Mouse (Mus musculus) neural tube, embryonic 14.5 days (tissue): ENCODE data around the gene Egr4. TPM values are rescaled to one million over a fixed set of nuclear protein-coding genes. Genes with fewer than 3 reads are reported as not detected.

ENCODE experiments used
- ATAC-seq: fragments of 200-750 bp; cut with Nextera tagmentation; 2 replicates; pipeline ENCODE4 v1.8.0; 2017; ENCODE audit warnings: low read depth, mild to moderate bottlenecking, moderate TSS enrichment, moderate library complexity
- H3K27ac ChIP-seq: fragments of 300-500 bp; sonication (generic); 2 replicates; pipeline ENCODE4 v1.5.1; 2014; ENCODE audit warnings: low read depth, mild to moderate bottlenecking, control low read depth, low read length, moderate library complexity, mixed read lengths
- H3K27me3 ChIP-seq: fragments of 300-500 bp; sonication (generic); 2 replicates; pipeline ENCODE4 v1.6.1; 2014; ENCODE audit warnings: low read length; ENCODE audit not compliant: control insufficient read depth, insufficient read depth
- H3K36me3 ChIP-seq: fragments of 300-500 bp; sonication (generic); 2 replicates; pipeline ENCODE4 v1.6.1; 2014; ENCODE audit warnings: low read length, mixed read lengths; ENCODE audit not compliant: control insufficient read depth, insufficient read depth
- H3K4me1 ChIP-seq: fragments of 300-500 bp; sonication (generic); 2 replicates; pipeline ENCODE4 v1.6.1; 2014; ENCODE audit warnings: low read length; ENCODE audit not compliant: control insufficient read depth, insufficient read depth
- H3K4me2 ChIP-seq: fragments of 300-500 bp; sonication (generic); 2 replicates; pipeline ENCODE4 v1.6.1; 2014; ENCODE audit warnings: mild to moderate bottlenecking, low read depth, low read length, control low read depth
- H3K4me3 ChIP-seq: fragments of 300-500 bp; sonication (generic); 2 replicates; pipeline ENCODE4 v1.5.1; 2014; ENCODE audit warnings: low read depth, low read length, control low read depth, mixed read lengths
- H3K9ac ChIP-seq: fragments of 300-500 bp; sonication (generic); replicated peaks from 2 replicates; pipeline ENCODE4 v1.6.1; 2014; ENCODE audit warnings: low read depth, mild to moderate bottlenecking, control low read depth, low read length, mixed read lengths
- H3K9me3 ChIP-seq: fragments of 300-500 bp; sonication (generic); 2 replicates; pipeline ENCODE4 v1.6.1; 2016; ENCODE audit warnings: low read length; ENCODE audit not compliant: control insufficient read depth
- WGBS: fragments of 180-500 bp; shearing (Covaris S2); extraction: QIAGEN DNeasy Blood & Tissue Kit; methylation state at CpG from one replicate; pipeline ENCODE4 v1.1.7; 2014; 5-methylcytosine and 5-hydroxymethylcytosine counted together
- polyA plus RNA-seq: library from polyadenylated mRNA; unstranded; fragments of >200 nt; fragmentation: Nextera tagmentation; extraction: Ambion mirVana; gene quantifications from 2 replicates; pipeline ENCODE4 v1.2.1, GENCODE M21; 2014

Gene Egr4
- polyA plus RNA-seq, result not detected in 2 replicates

GRCm38 (mm10) chr6:85513531-85513910 is at the start of gene Egr4:
TSS of gene Egr4 (minus strand) at chr6:85513589.
- no peak within 1 kb of the TSS for H3K27ac ChIP-seq
- H3K9me3 ChIP-seq, result no peaks in the 10 kb centered on the region
- peak; percentile 67; the same call in 1 of the 2 replicates for ATAC-seq
- H3K4me1 ChIP-seq, result peaks cover 17% of the 10 kb centered on the region
- H3K9ac ChIP-seq, result peak within 1 kb of the TSS; percentile 34; the same call in 1 of the 2 replicates
- H3K27me3 ChIP-seq, result peaks cover 59% of the 10 kb centered on the region
- H3K4me3 ChIP-seq, result peak within 1 kb of the TSS; percentile 39
- H3K36me3 ChIP-seq, result no peaks in the 10 kb centered on the region
- WGBS, result under 1% methylated on average over 32 of the region's 38 CpGs
- H3K4me2 ChIP-seq, result peak within 1 kb of the TSS; percentile 80

DNA sequence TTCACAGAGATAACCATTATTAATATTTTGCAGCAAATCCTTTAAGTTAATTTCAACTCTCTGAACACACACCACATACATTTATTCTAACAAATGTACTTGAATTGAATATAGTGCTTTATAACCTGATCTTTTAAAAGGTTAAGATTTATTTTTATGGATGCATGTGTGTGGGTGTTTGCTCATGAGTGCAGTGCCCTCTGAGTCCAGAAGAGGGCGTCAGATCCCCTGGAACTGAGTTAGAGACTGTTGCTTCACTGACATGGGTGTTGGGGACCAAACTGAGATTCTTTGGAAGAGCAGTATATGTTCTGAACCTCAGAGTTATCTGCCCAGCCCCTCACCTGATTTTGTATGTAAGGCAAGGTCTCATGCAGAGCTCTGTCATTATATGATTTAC is 49.0 kb upstream of the Egr4 start:
- no peak for ATAC-seq
- Histone ChIP-seq H3K4me2 (no peak overlapping the region), H3K27me3 (no peaks in the 10 kb centered on the region), H3K9me3 (no peaks in the 10 kb centered on the region), H3K9ac (no peak overlapping the region), H3K27ac (no peak overlapping the region), H3K4me3 (no peak overlapping the region), H3K4me1 (no peaks in the 10 kb centered on the region), H3K36me3 (no peaks in the 10 kb centered on the region)
- WGBS, result 41% methylated on average over 1 of the region's 1 CpGs

GRCm38 (mm10) chr6:85547642-85548041 is 34.3 kb upstream of the Egr4 start:
- H3K27ac ChIP-seq, result no peak overlapping the region
- no peaks in the 10 kb centered on the region for H3K27me3 ChIP-seq
- no peak overlapping the region for H3K9ac ChIP-seq
- no peak for ATAC-seq
- H3K9me3 ChIP-seq, result no peaks in the 10 kb centered on the region
- no peak overlapping the region for H3K4me3 ChIP-seq
- no peaks in the 10 kb centered on the region for H3K4me1 ChIP-seq
- H3K4me2 ChIP-seq, result no peak overlapping the region
- WGBS, result 89% methylated on average over 5 of the region's 5 CpGs
- H3K36me3 ChIP-seq, result no peaks in the 10 kb centered on the region

DNA sequence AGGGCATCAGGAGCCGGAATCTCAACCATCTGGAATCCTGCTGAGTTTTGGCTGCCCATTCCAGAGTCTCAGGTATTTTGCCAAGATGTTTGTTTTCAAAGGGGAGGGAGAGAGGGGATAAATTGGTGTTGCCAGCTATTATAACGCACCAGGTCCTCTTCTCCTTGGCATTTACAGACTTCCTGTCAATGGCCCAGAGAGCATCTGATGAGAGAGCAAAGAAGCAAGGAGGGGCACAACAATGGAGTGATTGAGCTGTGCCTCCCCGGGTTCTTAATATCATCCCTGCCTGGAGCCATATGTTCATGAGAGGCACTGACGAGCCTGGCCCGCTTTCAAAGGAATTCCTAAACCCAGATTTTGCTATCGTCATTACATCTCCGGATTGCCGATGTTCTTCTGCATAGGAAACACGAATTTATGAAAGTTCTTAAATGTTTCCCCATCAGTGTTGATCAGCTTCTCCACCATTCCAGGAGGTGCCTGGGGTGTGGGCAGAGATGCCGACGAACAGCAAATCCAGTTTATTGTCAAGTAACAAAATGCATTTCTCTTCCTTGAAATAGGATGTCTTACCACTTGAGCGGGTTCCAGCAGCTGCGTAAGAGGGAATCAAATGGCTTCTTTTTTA is 31.0 kb upstream of the Egr4 start:
- WGBS, result 69% methylated on average over 13 of the region's 13 CpGs
- Histone ChIP-seq H3K27me3 (no peaks in the 10 kb centered on the region), H3K9me3 (no peaks in the 10 kb centered on the region), H3K4me2 (no peak overlapping the region), H3K4me1 (no peaks in the 10 kb centered on the region), H3K27ac (no peak overlapping the region), H3K4me3 (no peak overlapping the region), H3K9ac (no peak overlapping the region), H3K36me3 (no peaks in the 10 kb centered on the region)
- ATAC-seq, result no peak

DNA sequence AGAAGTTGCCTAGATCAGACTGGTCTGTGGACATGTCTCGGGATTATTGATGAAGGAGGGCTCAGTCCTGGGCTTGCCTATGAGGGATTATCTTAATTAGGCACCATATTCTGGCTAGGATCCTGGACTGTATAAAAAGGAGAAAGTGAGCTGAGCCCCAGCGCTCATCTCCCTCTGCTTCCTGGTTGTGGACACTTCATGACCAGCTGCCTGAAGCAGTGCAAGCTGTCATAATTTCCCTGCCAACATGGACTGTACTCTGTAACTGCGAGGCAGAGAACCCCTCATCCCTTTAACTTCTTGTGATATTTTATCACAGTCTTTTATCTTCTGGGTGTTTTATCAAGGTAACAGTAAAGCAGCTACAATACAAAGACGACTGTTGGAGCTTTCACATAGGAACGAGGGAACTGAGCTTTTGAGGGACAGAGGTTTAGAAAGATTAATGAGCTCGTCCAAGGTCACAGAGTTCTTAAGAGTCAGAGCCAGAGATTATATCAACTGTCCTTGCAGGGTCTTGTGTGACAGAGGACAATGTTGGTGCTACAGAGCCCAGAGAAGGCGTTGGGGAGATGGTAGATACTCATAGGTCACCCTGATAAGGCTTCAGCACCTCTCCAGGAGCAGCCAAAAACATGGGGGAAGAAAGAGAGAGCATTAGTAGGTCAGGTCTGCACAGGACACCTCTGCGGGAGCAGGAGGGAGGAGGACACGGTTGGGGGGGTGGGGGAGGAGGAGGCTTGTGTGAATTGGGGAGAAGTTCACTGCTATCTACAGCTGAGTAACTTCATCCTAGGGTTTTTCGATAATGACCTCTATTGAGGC is 30.2 kb upstream of the Egr4 start:
- ATAC-seq, result no peak
- 85% methylated on average over 10 of the region's 10 CpGs for WGBS
- Histone ChIP-seq H3K9me3 (no peaks in the 10 kb centered on the region), H3K4me3 (no peak overlapping the region), H3K27me3 (no peaks in the 10 kb centered on the region), H3K36me3 (no peaks in the 10 kb centered on the region), H3K9ac (no peak overlapping the region), H3K4me2 (no peak overlapping the region), H3K4me1 (no peaks in the 10 kb centered on the region), H3K27ac (no peak overlapping the region)

GRCm38 (mm10) chr6:85522825-85523224 is 9.4 kb upstream of the Egr4 start:
- no peak overlapping the region for H3K4me2 ChIP-seq
- peaks cover 3% of the 10 kb centered on the region; the same call in 1 of the 2 replicates for H3K4me1 ChIP-seq
- WGBS, result 74% methylated on average over 2 of the region's 2 CpGs
- H3K4me3 ChIP-seq, result no peak overlapping the region
- H3K36me3 ChIP-seq, result no peaks in the 10 kb centered on the region
- no peaks in the 10 kb centered on the region for H3K27me3 ChIP-seq
- ATAC-seq, result no peak
- H3K9me3 ChIP-seq, result no peaks in the 10 kb centered on the region
- no peak overlapping the region for H3K27ac ChIP-seq
- H3K9ac ChIP-seq, result no peak overlapping the region

DNA sequence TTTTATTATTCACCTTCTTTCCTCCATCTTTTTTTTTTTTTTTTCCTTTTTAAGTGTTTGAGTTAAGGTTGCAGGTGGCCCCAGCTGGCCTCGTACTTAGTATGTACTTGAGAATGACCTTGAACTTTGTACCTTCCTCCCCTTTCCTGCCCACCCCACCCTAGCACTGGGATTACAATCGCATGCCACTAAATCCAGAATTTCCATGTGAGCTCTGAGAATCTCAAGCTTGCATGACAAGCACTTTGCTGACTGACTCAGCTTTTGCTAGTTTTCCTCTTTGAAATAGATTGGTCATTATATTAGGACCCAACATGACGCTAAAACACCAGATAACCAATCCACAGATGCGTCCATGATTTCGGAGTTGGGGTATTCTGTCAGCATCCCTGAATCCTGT is 8.6 kb upstream of the Egr4 start:
- Histone ChIP-seq H3K9me3 (no peaks in the 10 kb centered on the region), H3K4me3 (no peak overlapping the region), H3K4me2 (no peak overlapping the region), H3K4me1 (peaks cover 4% of the 10 kb centered on the region; the same call in 1 of the 2 replicates), H3K27ac (no peak overlapping the region), H3K27me3 (no peaks in the 10 kb centered on the region), H3K36me3 (no peaks in the 10 kb centered on the region), H3K9ac (no peak overlapping the region)
- ATAC-seq, result no peak
- 93% methylated on average over 5 of the region's 5 CpGs for WGBS

- Histone ChIP-seq H3K9ac (no peak overlapping the region), H3K27ac (no peak overlapping the region), H3K4me1 (peaks cover 5% of the 10 kb centered on the region; the same call in 1 of the 2 replicates), H3K4me3 (no peak overlapping the region), H3K9me3 (no peaks in the 10 kb centered on the region), H3K27me3 (peaks cover 28% of the 10 kb centered on the region), H3K4me2 (no peak overlapping the region), H3K36me3 (no peaks in the 10 kb centered on the region)
- WGBS, result 41% methylated on average over 5 of the region's 5 CpGs
- ATAC-seq, result peak; percentile 60; the same call in 1 of the 2 replicates
Measured at GRCm38 (mm10) chr6:85518091-85518693, 4.8 kb upstream of the Egr4 start.

DNA sequence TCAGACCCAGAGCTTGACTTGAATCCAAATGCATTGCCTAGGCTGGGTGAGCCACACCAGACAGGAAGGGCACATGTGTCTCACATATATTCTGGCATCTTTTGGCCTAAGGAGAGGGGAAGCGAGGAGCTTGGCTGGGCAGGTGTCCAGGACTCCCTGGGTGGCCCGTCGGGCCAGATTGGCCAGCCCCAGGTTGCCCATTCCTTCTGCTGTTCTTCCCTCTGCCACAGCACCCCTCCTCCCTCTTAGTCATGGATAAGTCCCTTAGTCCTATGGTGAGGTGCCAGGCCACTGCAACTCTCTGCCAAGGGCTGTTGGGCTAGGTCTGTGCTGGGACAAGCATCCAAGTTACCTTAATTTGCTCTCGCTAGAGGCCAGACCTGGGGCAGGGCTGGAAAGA is 2.6 kb upstream of the Egr4 start:
- H3K27ac ChIP-seq, result no peak overlapping the region
- no peak overlapping the region for H3K4me2 ChIP-seq
- H3K36me3 ChIP-seq, result no peaks in the 10 kb centered on the region
- 79% methylated on average over 4 of the region's 4 CpGs for WGBS
- H3K9me3 ChIP-seq, result no peaks in the 10 kb centered on the region
- no peak overlapping the region for H3K9ac ChIP-seq
- ATAC-seq, result no peak
- no peak overlapping the region for H3K4me3 ChIP-seq
- H3K4me1 ChIP-seq, result peaks cover 17% of the 10 kb centered on the region
- H3K27me3 ChIP-seq, result peaks cover 50% of the 10 kb centered on the region
